Mouse (Mus musculus) thymus, postnatal 14 days (tissue): ENCODE measurements around the gene Tapbp.
"Not testable (repeated sequence)": the region's sequence is repeated elsewhere in the genome, so short reads cannot be mapped to it uniquely, and the experiment has no call there.

Experiments
- DNase-seq: peaks from one replicate; pipeline ENCODE4 v3.0.0; 2021

Tapbp gene

GRCm38 (mm10) chr17:33904835-33905234 lies 10.9 kb upstream of the Tapbp start, which contains the start of gene Platr17:
Platr17 (plus strand) TSS chr17:33905135.
- DNase-seq: not testable (repeated sequence)

GRCm38 (mm10) chr17:33908331-33909076 lies 7.2 kb upstream of the Tapbp start:
- peak; percentile 59 for DNase-seq

- DNase-seq: peak; percentile 99
Measured at GRCm38 (mm10) chr17:33909077-33909868, 6.4 kb upstream of the Tapbp start, which contains the start of gene Daxx. Daxx (plus strand) TSS chr17:33909414.

- DNase-seq: peak; percentile 60
Measured at GRCm38 (mm10) chr17:33909869-33910250, 5.8 kb upstream of the Tapbp start.

- DNase-seq: no peak
Measured at GRCm38 (mm10) chr17:33910346-33911051, 5.2 kb upstream of the Tapbp start.

GRCm38 (mm10) chr17:33911052-33911812 lies 4.5 kb upstream of the Tapbp start:
- no peak for DNase-seq

DNA sequence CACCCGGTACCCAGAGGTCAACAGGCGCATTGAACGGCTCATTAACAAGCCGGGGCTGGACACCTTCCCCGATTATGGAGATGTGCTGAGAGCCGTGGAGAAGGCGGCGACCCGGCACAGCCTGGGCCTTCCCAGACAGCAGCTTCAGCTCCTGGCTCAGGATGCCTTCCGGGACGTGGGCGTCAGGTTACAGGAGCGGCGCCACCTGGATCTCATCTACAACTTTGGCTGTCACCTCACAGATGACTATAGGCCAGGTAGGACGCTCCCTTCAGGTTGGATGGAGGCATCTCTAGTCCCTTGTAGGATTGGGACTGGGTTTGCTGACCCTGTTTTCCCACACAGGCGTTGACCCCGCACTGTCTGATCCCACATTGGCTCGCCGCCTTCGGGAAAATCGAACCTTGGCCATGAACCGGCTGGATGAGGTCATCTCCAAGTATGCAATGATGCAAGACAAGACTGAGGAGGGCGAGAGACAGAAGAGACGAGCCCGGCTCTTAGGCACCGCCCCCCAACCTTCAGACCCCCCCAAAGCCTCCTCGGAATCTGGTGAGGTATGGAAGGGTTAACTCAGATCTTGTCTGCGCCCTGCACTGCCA lies 3.8 kb upstream of the Tapbp start:
- no peak for DNase-seq

DNA sequence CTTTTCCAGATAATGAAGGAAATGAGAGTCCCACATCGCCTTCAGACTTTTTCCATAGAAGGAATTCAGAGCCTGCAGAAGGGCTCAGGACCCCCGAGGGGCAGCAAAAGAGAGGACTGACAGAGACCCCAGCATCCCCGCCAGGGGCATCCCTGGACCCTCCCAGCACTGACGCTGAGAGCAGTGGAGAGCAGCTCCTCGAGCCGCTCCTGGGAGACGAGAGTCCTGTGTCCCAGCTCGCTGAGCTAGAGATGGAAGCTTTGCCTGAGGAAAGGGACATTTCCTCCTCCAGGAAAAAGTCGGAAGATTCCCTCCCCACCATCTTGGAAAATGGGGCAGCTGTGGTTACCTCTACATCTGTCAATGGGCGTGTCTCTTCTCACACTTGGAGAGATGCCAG lies 2.4 kb upstream of the Tapbp start:
- no peak for DNase-seq

DNA sequence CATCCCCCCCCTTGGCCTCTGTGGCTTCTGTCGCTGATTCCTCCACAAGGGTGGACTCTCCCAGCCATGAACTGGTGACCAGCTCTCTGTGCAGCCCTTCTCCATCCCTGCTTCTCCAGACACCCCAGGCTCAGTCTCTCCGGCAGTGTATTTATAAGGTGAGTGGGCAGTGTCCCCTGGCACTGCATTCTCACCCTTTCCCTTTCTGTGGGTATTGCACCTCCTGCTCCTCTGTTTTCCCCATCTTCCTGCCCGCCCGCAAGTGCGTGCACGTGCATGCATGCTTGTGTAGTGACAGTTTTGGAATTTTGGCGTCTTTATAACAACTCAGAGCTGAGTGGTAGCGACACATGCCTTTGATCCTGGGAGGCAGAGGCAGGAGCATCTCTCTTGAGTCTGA lies 1.8 kb upstream of the Tapbp start:
- DNase-seq: no peak

GRCm38 (mm10) chr17:33914969-33915391 lies 719 bp upstream of the Tapbp start:
- no peak for DNase-seq

DNA sequence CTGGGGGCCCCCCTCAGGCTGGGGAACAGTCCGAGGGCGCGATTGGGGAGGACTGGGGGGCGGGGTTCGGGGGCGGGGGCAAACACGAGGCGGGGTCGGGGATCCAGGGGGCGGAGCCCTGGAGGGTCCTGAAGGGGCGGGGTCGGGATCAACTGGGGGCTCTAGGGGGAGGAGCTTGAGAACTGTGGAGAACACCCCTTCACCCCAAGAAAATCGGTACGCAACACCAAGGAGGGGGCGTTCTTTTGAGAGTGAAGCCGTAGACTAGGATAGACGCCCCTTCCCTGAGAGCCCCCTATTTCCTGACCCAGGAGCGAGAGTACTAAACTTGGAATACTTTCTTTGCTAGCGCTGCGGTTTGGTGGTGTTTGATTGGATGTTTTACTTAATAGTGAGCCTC lies 595 bp downstream of the Tapbp start:
- peak; percentile 89 for DNase-seq

DNA sequence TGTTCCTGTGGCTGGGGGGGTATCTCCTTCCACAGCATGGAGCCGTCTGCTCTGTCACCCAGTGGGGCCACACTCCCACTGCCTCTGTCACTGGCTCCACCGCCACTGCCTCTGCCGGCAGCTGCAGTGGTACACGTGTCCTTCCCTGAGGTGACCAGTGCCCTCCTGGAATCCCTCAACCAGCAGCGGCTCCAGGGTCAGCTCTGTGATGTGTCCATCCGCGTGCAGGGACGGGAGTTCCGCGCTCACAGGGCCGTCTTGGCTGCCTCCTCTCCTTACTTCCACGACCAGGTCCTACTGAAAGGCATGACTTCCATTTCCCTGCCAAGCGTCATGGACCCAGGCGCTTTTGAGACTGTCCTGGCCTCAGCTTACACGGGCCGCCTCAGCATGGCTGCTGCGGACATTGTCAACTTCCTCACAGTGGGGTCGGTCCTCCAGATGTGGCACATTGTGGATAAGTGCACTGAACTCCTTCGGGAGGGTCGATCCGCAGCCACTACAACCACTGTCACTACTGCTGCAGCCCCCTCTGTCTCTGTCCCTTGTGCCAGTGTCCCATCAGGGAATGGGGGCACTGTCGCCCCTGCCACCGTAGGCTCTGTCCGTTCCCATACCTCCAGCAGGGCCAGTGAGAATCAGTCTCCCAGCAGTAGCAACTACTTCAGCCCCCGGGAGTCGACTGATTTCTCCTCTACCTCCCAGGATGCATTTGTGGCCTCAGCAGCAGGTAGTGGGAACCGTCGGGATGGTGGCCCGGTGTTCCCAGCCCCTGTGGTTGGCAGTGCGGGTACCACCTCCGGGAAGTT lies 1.4 kb downstream of the Tapbp start:
- peak; percentile 32 for DNase-seq

DNA sequence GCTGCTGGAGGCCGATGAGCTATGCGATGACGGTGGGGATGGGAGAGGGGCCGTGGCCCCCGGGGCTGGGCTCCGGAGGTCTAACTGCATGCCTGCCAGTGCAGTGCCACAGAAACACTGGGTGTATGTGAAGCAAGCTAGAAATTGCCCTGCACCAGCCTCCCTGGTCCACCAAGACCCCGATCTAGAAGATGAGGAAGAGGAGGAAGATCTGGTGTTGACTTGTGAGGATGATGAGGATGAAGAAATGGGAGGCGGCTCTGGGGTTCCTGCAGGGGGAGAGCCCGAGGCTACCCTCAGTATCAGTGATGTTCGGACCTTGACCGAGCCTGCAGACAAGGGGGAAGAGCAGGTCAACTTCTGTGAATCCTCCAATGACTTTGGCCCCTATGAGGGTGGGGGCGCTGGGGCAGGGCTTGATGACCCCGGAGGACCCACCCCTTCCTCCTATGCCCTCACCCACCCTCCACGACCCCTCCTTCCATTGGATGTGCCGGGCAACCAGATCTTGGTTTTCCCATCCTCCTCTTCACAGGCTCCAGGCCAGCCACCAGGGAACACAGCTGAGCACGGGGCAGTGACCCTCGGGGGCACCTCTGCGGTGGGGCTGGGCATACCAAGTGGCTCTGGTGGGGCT lies 2.1 kb downstream of the Tapbp start:
- DNase-seq: peak; percentile 18

DNA sequence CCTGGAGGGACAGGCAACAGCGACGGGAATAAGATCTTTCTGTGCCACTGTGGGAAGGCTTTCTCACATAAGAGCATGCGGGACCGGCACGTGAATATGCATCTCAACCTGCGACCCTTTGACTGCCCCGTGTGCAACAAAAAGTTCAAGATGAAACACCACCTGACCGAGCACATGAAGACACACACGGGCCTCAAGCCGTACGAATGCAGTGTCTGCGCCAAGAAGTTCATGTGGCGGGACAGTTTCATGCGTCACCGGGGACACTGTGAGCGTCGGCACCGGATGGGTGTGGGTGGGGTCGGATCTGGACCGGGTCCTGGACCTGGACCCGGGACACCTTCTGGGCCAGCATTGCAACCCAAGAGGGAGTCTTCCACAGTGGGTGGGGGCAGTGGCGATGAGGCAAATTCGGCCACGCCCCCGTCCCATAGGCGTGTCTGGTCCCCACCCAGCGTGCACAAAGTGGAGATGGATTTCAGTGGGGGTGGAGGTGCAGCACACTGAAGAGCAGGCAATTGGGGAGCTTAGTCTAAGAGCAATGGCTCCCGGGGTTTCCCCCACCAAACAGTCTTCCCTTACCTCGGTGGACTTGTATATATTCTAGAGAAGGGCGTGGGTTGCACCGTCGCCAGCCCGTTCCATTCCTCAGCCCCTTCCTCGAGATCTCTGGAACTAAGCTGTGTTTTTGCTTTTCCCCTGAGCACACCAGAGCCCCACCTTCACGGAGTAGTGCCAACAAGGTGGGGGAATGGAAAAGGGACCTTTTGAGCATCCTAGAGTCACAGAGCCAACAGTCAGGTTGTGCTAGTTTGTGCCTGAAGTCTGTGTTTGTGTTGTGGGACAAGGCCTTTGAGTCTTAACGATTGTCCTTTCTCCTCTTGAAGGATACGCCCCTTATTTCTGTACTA lies 2.8 kb downstream of the Tapbp start:
- no peak for DNase-seq

DNA sequence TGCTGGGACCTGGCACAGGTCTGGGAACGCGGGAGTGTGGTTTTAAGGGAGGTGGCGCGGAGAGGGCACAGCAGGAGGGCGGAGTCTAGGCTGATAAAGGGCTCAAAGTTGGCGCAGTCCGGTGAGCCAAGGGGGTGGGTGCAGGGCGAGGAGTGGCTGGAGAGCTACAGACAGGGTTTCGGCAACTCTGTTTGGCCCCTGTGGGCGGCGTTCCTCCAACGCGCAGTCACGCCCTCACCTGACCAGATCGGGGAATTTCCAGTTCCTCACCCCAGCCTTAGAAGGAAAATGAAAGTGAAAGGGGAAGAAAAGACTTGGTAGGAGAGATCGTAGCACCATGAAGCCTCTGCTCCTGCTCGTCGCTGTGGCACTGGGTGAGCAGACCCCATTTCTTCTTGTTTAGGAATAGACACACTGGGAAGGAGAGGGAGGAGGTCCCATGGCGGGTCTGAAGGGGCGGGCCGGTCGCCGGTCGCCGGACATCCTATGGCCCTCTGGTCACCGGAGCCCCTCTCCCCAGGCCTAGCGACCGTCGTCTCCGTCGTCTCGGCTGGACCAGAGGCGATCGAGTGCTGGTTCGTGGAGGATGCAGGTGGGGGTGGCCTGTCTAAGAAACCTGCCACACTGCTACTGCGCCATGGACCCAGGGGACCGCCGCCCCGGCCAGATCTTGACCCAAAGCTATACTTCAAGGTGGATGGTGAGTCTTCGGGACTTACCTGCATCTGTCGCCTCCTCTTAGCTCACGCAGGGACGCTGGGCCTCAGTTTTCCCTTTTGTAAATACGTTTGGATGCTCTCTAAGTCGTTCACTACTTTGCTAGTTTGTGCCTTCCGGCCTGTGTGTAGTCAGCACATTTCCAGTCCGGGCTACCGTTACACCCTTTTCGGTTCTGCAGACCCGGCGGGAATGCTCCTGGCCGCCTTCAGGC lies 3.9 kb downstream of the Tapbp start:
- peak; percentile 79 for DNase-seq

- DNase-seq: peak; percentile 90
Measured at GRCm38 (mm10) chr17:33920282-33921097, 4.8 kb downstream of the Tapbp start.

DNA sequence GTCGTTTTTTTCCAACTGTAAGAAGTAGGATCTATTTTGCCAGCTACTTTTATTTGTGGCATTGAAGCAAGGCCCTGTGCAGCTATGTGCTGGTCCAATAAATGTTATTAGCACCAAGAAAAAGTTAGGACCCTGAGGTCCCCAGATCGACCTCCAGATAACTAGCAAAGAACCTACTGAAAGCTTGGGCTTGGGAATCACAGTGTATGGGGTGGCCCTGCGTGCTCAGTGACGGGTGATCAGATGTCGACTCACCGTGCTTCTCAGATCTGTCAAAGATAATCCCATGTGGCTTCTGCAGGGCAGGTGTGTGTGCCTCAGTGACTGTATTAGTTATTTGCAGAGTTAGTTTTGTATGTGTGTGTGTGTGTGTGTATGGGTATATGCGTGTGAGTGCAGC lies 5.7 kb downstream of the Tapbp start:
- DNase-seq: no peak
